Mouse (Mus musculus) cerebellum, adult 11-12 months (tissue): Measurements from ENCODE around the gene Kiz.
A peak's percentile ranks its signal among the peaks of the same experiment; 100 is the strongest.

Experiments
- DNase-seq: peaks from one replicate; pipeline ENCODE4 v3.0.0; 2022

The Kiz gene

DNA sequence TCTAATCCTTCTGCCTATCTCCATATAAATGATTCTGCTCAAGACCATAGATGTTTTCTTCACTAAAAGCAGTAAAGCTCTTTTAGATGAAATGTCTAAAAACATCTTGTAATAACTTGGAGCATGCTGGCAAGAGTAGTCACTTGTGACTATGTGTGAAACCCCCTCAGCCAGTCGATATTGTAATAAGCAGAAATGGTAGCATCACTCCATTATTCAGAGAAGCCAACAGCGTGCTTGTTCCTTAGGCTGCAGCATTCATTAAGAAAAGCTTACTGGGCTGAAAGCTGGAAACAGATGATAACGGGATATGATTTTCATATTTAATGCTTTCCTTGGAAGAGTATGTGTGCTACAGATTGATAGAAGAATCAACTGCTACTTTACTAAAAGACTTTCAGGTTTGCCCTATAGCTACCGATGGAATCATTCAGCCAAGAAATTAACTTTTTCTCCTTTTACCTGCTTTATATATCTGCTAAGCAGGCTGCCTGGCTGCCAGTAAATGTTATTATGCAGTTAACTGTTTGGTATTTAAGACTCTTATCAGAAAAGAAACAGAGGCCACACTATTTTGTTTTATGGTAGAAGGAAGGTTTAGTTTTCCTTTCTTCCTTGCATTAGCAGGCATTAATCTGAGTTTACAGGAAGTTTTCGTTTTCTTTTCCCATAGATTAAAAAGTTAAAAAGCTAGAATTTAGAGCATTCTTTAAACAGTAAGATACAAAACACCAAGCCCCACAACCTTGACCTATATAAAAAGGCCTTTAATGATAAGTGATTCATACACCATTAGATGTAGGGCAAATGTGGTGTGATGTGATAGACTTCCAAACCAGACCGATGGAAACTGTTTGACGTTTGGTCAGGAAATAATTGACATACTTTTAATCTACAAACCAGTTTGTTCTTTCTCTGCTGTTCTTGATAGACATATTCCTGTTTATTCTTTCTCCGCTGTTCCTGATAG lies 15.9 kb downstream of the Kiz start:
- DNase-seq = no peak

DNA sequence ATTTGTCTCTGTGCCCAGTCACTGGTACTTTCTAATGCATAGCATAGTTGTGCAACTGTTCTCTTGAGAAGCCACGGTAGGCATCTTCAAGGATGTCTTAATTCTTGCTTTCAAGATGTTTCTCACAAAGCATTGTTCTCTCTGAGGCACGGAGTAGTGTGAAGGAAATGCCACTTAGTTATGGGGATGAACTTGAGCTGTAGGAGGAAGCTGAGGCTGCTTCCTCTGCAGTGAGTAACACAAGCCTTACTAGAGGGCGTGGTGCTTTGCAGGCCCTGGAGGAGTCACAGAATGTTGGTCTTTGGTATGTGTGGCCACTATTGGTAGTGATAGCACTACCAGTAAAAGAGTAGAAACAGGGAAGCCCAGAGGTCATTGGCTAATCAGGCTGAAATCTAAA lies 17.0 kb downstream of the Kiz start:
- DNase-seq = no peak

DNA sequence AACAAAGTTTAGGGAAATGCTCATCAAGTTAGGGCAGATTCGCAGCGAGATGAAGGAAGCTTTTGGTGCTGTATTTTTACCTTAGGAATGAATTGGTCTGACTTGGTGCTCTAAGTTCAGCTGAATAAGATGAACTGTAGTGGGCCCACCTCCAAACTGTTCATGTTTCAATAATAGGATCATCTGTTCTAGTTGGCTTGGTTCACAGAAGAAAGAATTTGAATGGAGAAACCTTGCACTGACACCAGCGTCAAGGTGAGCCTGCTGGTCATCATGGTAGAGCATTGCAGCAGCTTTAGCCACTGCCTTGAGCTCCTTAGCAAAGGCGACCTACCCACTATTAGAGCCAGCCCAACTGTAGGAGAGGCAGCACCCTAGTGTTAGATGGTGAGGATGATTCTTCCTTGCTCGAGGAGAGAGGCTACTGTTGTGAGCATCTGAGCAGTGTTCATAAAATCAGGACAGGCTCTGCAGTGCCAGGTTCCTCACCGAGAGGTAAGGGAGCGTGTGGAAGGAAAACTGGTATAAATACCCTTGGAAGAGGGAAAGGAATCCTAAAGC lies 18.3 kb downstream of the Kiz start:
- DNase-seq = no peak

DNA sequence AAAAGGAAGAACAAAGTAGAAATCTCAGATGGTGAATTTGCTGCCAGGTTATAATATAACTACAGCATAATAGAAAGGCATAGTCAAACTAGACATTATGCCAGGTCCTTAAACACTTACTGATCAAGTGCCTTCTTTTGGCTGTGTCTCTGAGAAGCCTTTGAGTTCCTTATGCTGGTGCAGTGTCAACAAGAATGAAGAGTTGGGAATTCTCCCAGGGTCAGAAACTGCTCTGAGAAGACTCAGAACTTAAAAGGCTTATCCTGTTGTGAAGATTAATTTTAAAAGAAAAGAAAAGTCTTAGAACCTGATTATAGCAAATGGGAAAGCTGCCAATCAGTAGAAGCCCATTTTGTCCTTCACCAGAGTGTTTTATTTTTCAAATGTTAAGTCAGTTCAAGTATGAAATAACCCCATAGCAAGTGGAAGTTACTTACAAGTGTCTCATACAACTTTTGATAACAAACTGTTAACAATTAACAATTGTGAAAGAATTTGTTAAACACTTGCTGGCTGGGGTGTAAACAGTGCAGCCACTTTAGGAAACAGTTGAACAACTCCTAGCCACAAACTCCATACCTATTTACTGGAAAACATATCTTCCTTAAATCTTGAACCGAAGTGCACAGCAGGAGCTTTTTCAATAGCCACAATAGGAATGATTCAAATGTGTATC lies 21.9 kb downstream of the Kiz start:
- no peak for DNase-seq

DNA sequence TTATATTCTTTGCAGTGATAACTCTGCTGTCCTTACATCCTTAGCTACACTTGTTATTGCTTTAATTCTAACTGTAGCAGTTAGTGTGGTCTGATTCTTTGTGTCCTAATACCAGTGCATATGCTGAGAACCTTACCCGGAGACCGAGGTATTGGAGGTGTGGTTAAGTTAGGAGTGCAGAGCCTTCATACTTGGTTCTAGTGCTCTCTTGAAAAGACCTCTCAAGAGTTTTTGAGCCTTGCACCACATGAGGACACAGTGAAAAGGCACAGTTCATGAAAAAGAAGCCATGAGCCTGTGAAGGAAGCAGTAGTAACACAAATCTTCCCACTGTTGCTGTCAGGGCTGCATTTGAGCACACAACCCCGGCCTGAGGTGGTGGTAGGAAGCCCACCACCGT lies 26.0 kb downstream of the Kiz start:
- no peak for DNase-seq

DNA sequence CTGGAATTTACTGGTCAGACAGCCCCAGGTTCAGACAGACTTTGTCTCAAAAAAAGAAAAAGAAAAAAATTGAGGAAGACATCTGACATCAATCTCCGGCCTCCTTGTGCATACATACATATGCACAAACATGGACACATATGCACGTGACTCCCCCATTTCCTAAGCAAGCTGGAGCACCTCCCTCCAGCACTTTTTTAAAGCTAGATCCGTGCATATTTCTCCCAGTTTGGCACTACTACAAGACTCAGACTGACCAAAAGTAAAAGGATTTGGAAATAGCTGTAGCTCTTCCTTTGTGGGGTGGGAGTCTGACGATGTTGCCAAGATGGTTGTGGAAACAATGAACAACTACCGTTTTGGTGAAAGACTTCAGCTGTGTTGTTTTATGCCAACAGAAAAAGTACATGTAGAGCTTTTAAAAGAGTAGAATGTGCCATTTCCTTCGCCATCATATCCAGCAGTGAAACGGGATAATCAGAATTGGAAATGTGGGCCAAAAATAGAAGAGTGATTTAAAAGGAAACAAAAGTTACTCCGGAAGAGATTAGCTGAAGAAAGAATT lies 28.7 kb downstream of the Kiz start:
- DNase-seq = no peak

DNA sequence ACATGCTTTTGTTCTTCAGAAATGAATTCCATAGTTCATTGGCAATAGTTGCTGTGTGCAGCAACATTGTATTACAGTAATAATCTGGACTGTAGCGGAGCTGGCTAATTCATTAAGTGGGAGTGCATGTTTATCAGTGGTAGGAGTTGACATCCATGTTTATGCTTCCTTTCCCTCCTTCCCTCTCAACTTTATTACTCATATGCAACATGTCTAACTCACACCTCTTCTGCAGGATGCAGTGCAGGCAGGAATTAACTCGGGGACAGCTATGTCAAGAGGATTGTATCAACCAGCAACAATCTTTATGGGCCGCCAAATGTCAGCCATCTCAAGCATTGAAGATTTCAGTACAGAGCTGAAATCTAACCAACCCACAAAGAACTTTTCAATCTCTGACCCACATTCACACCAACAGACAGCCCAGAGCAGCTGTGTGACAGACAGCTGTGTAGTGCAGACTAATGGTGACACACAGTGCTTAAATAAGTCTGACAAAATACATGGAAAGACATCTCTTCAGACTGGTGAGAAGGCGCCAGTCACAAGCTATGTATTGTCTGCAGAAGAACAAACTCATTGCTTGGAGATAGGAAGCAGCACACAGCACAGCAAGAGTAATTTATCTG lies 33.2 kb downstream of the Kiz start:
- no peak for DNase-seq

DNA sequence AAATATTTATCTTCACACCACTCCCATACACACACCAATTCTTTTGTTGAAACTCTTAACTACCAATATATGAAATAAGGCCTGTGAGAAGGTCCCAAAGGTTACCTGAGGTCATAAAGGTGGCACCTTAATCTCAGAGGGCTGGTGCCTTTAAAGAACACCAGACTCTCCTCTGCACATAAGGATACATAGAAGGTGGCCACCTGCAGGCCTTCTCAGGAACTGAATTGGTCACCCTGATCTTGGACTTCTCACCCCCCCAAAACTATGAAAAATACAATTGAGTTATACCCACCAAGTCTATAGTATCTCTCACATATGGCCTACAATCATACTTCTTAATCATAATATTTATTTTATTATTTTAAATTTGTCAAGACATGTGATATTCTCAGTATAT lies 43.3 kb downstream of the Kiz start:
- no peak for DNase-seq

DNA sequence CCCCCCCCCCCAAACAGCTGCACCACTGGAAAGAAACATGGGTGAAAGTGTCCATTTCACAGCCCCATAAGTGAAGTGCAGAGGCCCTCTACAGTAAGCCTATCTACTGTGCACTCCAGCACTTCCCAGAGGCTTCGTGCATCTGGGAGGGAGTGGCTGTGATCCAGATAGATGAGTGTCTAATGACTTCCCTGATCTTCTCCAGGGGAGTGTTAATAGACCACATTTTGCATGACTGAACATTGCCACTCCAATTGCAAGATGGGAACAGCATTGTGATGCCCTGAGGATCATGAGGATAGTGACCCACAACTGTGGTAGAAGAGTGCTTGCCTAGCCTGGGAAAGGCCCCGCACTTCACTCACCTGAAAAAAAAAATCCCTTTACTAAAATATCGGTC lies 60.4 kb downstream of the Kiz start:
- DNase-seq = no peak

DNA sequence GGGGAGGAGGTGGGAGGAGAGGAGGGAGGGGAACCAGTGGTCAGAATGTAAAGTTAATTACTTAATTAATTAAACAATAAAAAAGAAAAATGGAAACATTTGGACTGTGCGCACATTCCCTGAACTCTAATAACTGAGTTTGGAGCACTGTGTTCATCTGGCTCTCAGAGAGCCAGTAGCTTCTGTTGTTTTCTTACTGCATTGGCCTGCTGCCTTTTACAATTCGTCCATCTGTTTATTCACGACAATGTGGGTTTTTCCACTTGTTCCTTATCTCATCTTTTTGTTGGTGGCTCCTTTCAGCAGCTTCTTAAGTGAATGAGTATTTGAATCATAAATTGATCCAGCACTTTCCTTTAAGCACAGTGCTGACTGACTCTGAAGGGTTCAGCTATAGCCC lies 62.1 kb downstream of the Kiz start:
- no peak for DNase-seq

DNA sequence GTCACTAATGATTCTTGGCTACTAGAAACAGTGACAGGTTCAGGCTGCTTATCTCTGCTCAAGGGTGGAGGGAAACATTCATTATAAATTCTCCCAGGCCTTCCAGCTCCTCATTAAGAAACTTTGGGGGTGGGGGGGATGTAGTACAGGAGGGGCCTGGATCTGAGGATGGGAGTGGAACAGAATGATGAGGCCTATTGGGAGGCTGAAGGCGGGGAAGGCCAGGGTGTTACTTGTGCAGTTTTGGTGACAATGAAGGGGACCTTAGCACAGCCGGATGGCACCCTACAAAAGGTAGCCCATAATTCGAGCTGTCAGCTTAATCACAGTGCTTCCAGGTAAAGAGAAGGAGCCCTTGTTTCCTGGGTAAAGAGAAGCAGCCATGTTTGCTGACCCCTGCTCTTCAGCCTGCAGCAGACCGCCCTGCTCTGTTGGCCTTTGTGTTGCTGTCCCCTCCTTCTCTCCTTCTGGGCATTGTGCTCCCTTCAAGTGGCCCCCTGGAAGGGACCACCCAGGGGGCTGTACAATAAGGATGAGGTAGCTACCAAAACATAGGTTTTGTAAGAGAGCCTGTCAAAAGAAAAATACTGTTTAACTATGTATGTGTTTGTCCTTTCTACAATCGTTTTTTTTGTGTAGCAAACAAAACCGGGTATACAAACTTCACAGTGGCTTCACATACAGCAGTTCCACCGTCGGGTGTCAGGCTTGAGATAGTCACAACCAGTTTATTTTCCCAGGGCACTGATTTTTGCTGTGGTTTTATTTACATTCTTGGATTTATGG lies 64.9 kb downstream of the Kiz start:
- DNase-seq = no peak

DNA sequence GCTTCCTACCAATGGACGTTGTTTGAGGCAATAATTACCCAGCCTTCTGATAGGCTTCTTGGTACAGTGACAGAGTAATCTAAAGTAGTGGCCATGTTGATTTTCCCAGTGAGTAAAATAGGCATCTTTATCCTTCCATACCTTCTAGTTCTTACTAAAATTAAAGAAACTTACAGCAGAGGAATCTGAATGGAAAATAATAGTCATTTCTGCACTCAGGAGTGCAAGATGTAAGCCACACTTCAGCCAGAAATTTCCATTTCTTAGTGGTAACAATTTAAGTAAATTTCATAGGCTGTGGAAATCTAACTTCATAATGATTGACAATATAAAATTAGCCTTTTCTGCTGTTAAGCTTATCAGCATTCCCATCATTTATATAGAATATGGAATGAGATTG lies 69.6 kb downstream of the Kiz start:
- no peak for DNase-seq

DNA sequence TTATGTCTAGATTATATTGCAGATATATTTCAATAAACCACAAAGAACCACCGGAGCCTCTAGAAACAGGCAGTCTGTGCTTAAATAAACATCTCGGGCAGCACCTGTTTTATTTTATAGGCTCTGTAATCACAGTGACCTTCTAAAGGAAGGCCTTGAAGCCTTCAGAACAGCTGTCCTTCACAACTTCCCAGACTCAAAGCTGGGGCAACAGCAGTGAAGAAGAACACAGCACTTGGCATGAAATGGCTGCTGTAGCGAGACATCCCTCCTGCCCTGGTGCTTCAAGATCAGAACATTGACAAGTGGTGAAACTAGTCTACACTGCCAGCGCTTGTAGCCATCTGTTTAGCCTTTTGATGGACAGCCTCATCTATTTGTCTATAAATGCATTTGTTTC lies 70.2 kb downstream of the Kiz start:
- DNase-seq = no peak

DNA sequence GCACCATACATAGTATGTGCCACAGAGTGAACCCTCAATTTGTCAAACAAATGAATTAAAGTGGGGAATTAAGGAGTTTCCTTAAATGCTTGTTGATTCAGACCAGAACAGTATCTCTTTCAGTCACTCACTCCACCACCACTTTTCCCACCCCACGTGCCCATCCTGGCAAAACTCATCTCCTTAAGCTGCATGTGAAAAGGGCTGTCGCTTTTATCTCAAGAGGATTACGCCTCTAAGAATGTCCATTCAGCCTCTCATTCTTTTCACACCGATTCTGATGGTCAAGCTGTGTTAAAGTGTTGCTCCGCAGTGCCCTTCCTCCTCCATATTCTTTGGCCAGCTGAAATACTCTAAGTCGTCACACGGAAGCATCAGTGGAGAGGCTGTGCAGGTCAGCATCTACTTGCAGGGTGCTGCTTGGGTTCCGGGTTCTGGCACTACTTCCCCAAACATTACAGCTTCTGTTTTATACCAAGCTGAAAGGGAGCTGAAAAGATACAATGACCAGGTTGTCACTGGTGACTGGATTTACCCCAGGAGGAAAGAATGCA lies 92.6 kb downstream of the Kiz start:
- DNase-seq = no peak

DNA sequence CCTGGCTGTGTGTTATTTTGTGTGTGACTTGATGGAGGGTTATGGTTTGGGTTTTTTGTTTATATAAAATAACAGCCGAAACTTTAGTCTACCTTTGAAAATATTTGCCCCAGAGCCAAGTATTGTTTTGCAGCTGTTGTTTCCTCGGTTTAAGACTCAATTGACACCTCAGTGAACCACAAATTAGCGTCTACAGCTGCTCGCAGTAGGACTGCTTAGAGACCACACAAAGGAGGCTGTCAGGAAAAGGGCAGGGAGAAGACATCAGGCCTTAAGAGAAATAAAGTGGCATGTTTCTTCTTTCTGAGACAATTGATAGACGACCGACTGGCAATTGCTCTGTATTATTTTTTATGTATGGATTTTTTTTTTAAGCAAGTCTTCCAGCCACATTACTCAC lies 100.7 kb downstream of the Kiz start:
- DNase-seq = no peak

DNA sequence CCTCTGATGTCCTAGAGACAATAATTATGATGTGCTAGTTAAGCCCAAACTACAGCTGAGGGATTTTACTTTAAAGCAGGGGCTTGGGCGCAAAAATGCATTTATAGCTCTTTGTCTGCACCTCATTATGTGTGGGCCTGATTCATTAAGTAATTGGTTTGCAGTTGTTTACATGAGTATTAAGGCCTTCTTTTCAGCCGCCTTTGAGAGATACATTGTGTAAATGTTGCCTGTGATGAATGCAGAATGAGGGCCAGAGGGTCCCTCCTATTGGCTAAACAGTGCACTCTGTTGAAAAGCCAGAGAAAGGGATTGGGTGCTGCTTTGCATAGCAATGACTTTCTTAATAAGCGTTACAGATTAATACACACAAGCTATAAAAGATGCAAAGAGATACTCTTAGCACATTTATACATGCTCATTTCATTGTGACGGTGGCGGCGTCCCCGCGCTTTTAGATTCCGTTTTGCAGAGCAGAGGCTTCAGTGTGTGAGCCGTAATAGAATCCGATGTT lies 102.8 kb downstream of the Kiz start:
- peak; percentile 8 for DNase-seq

DNA sequence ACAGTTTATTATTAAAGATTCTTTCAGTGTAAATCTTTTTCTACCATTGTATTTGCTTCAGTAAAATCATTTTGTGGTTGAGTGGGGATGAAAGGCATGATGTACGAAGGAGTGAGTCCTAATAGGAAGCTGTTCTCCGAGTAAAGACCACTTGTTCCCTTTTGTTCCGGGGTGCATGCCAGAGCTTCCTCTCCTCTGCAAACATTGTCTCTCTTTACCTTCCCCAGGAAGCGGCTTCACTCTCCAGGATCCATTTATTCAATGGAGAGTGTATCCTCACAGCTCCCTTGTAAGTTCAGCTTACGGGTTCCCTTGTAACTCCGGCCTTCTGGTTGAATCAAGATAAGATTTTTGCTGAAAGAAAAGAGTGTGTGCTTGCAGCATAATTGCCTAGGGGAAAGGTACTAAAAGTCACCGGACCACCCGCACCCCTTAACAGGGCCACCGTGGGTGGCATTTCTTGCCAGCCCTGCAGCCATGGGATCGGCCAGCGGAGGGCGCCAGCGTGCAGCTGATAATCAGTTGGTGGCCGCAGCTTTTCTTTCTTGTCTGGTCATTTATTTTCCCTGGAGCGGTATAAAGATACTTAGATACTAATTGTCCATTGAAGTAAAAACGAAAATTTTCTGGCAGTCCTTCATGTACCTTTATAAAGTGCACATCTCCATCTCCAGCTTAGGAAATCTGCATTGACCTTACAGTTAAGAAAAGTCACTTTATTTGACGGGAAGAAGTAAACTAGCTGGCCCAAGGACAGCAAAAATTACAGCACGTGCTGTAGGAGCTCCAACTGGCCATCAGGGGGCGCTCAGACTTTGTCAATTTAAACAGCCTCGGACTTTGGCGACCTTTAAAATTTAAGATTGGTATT lies 103.5 kb downstream of the Kiz start:
- DNase-seq = peak; percentile 53

DNA sequence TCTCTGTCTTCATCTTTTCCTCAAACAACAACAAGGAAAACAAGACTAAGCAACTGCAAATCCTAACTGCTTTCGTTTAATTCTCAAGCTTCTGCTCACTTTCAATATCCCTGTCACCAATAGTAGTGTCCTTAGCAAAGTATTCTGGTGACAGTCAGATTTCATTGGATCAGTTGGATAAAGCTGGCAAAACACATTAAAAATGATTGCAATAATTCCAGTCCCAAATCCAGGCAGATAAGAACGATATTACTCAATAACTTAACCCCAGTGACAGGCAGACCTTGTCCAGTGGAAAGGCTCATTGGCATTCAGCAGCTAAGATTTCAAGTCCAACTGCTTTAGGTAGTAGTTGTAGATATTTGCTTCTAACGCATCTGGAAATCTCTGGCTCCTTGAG lies 119.4 kb downstream of the Kiz start:
- DNase-seq = no peak

DNA sequence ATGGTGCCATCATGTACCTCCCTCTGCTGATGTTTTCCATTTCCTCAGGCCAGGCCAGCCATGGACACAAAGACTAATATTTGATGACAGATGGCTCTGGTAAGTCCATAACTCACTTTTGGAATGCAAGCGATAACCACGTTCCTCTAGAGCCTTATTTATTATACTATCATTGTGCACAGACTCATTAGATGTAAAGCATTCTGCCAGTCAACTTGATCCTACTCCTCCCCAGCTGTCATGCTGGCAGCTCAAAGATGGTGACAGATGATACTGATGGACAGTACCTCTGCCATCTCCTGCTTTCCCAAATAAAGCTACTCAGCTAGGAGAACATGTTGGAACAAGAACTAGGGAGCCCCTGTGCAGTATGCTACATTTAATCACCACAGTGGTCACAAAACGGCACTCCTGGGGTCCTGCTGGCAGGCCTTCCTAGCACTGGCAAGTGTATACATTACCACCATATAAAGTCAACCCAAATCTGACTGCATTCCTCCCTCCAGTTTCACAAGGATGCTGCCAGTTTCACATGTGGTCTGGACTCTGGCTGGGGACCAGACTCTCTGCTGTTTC lies 119.9 kb downstream of the Kiz start:
- DNase-seq = no peak

DNA sequence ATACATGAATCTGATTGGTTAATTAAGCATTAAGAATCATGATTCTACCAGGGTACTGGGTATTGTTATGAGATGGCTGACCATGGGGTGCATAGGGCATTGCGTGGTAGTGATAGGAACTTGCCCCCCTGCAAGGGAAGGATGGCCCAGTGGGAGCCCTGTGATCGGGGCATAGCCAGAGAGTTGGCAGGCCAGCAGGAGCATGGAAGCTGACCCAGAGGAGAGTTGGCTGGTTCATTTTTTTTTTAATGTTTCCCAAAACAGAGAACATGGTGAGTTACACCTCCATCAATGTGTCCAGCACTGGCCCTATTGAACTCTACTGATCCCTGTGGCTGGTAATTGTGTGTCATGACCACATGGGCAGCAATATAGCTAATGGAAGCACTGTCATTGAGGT lies 127.1 kb downstream of the Kiz start:
- no peak for DNase-seq

DNA sequence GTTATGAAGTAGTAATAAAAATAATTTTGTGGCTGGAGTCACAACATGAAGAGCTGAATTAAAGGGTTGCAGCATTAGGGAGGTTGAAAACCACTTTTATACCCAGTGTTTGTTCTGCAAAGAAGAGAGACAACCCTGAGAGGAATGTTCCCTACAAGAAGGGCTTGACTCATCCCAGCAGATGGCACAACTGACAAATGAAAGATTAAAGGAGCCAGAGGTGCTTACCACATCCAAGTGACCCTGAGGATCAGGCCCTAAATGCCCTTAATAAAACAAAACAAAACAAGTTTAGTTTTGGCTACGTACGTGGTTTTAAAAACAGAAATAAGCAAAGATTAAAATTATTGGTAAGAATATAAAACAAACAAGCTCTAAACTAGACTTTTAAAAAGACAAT lies 129.2 kb downstream of the Kiz start:
- DNase-seq = no peak
